Mouse (Mus musculus) right cerebral cortex, postnatal 4 days (tissue): ENCODE results near the gene Tmem121.
A peak's percentile ranks its signal among the peaks of the same experiment; 100 is the strongest.

Source experiments
- DNase-seq: peaks from one replicate; pipeline ENCODE4 v3.0.0-alpha.2; 2022

Tmem121 gene

DNA sequence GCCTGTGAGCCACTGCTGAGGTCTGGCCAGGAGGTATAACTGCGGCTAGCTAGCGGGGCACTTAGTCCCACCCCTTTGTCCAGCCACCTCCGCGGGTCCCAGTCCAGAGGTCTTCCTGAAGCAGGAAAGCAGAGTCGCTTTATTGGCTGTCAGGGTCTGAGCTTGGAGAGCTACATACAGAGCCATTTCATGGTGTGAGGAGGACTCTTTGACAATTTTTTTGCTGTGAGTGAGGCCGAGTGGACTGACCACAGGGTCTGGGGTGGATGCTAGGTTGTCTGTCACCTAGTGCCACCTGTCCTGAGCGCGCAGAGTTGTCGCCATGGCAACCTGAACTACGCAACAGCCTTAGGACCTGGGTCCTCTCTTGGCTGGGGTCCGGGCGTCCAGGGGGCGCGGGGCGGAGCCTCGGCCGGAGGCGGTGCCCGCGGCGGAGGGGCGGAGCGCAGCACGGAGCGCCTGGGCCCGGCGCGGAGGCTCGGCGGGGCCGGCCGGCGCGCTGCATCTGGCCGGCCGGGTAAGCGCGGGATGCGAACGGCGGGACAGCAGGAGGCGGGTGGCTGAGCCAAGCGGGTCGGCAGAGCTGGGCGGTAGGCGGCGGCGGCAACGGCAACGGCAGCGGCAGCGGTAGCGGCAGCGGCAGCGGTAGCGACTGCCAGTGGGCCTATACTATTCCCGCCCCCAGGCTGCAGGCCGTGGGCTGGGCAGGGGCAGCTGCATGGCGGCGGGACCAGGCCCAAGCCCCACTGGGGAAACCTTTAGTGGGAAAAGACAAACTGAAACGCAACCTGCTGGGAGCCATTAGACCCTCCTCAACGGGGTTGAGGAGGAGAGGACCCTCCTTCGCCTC lies at the start of gene Tmem121:
Gene Tmem121 (plus strand): TSS at position 489 of the 850 bp plus-strand sequence.
- peak; percentile 57 for DNase-seq

DNA sequence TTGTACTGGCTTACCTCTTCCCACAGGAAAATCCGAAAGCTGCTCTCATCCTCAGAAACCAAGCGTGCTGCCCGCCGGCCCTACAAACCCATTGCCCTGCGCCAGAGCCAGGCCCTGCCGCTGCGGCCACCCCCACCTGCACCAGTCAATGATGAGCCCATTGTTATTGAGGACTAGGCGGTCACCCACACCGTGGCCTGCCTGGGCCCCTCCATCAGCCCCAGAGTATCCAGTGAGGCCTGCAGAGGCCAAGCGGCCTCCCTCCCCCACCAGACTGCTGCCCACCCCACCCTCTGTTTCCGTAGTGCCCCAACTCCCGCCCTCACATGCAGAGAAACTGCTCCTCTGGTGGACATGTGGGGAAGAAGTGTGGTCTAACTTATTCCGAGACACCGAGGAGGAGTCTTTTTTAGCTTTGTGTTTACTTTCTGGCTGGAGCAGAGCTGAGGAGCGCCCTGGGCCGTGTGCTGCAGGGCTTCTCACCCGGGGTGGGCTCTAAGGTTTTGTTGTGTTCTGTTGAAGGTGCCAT lies 49.2 kb upstream of the Tmem121 start:
- no peak for DNase-seq

GRCm38 (mm10) chr12:113137260-113138213 lies 48.2 kb upstream of the Tmem121 start:
- DNase-seq: no peak

GRCm38 (mm10) chr12:113138291-113138690 lies 47.4 kb upstream of the Tmem121 start:
- DNase-seq: no peak

- peak; percentile 57 for DNase-seq
These were observed 46.5 kb upstream of the Tmem121 start for GRCm38 (mm10) chr12:113138901-113139864.

DNA sequence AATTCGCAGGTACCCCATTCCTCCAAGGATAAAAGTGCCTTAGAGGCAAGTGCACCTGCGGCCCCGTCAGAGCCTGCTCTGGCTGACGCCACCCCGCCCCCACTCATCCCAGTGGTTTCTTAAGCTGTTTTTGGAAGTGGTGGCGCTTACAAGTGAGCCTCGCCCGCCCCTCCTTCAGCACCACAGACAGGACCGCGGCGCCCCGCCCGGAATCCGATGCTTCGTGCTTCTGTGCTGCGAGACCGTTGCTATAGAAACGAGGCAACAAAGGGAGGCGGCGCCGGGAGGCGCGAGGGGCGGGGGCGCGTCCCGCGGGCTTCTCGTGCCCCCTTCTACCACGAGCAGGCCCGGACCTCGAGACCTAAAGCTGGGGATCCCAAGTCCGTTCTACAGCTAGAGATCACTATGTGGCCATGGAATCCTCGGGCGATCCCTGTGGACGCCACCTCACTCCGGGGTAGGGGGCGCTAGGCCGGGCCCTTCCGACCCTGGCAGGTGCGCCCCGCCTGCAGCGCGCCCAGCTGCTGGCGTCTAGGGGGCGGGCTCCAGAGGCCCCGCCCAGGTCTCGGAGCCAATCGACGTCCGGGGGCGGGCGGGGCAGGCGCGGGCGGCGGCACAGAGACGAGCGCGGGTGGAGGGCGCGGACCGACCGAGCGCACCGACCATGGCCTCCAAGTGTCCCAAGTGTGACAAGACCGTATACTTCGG lies 45.7 kb upstream of the Tmem121 start, which contains the start of gene Crip2:
Gene Crip2 (plus strand): TSS at position 329 of the 708 bp plus-strand sequence.
- DNase-seq: peak; percentile 88

DNA sequence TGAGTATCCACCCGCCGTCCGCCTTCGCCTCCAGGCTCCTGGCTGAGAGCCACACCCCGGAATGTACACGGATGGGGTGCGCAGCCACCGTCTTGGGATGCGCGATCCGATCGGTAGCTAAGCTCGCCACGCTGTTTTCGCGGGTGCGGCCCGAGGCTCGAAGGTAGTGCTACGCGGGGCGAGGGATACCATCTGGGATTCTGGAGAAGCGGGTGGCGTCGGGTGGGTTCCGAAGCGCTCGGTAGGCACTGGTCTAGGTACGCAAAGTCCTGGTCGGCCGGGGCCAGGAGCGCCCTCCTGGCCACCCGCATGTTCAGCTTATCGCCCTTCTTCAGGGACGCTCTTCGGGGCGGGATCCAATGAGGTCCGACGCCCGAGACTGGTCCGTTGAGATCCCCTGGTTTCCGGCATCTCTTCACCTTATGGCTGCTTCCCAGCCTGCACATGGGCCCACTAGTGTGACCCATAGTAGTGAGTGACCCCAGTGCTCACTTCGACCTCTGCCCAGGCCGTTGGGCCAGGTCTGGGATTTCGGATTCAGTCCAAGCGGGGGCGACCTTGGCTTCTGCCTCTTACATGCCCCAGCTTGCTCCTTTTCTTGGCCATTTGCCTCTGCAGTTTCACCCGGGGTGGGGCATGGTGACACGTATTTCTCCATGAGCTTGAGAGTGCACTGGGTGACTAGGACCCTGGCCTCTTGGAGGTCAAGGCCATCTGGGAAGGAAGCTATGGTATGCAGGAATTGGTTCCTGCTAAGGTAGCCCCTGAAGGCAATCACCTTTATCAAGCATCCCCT lies 44.9 kb upstream of the Tmem121 start:
- DNase-seq: no peak

DNA sequence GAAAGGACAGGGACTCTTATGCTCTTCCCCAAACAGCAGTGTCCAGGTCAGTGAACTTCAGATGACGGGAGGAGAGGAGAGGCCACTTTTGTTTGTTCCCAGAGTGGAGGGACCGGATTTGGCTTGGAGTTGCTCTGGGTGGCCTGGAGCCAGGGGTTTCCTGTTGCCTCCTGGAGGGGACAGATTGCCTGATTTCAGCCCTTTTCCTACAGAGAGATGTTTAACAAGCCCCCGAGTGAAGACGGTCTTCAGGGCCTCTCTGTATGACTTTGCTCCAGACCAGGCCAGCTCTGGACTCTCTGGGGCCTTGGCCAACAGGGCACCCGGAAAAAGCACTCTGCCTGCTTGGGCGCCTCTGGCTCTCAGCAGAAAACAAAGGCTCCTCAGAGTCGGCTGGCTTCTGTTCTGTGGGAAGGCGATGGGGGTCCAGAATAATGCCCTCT lies 44.2 kb upstream of the Tmem121 start:
- DNase-seq: peak; percentile 52

DNA sequence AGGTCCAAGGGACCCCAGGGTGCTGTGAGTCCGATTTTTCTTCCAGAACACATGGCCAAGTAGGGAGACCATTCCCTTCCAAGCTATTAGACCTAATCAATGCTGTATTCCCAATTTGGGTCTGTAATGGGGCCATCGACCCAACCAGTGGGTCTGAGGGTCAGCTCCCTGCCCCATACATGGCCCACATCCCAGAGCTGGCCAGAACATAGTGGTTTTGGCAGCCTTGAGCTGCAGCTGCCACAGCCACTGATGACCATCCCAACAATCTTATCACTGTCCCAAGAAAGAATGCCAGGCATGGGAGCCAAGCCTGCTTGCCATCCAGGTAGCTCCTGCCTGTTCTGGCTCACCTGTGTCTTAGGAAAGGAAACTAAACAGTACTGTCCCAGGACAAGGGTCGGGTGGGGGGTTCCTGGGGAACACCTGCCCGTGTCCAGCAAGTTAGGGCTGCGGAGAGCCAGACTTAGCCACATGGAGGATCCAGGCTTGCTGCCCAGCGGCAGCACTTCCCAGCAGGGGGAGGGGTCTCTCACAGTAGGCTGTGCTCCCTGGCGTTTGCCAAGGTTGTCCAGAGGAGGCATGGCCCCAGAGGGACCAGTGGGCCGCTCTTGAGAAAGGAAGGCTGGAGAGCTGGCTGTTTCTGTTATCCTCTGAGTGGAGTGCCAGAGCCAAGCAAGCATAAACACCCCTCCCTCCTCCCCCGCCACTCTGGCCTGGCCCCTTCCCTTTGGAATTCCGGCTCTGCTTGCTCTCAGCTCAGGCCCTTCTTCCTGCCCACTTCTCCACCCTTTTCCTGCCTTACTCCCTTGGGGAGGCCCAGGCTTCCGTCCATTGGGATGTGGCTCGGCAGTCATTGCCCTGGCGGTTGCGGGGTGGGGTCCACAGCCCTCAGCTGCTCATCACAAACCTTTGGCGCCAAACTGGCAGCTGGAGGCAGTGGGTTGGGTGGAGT lies 43.4 kb upstream of the Tmem121 start:
- DNase-seq: peak; percentile 58

- no peak for DNase-seq
These were observed 42.6 kb upstream of the Tmem121 start for GRCm38 (mm10) chr12:113143164-113143563.

DNA sequence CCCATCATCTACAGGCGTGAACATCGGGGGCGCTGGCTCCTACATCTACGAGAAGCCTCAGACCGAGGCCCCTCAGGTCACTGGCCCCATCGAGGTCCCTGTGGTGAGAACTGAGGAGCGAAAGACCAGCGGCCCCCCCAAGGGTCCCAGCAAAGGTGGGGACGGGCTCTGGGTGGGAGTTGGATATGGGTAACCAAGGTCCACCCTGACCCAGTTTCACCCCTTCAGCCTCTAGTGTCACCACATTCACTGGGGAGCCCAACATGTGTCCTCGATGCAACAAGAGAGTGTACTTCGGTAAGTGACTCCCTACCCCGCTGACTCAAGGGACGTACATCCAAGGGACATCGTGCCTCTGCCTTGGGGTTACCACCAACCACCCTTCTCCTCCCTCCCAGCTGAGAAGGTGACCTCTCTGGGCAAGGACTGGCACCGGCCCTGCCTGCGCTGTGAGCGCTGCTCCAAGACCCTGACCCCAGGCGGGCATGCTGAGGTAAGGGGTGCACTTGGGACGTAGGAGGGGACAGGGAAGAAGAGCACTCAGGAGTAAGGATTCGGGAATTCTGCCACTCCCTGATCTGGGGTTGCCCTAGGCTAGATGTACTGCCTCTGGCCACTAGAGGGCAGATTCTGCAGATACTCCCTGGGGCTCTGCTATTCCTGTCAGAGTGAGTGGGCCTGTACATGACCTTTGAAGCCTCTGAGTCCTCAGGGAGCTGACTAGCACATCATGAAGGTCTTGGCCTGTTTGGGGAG lies 41.6 kb upstream of the Tmem121 start:
- no peak for DNase-seq

DNA sequence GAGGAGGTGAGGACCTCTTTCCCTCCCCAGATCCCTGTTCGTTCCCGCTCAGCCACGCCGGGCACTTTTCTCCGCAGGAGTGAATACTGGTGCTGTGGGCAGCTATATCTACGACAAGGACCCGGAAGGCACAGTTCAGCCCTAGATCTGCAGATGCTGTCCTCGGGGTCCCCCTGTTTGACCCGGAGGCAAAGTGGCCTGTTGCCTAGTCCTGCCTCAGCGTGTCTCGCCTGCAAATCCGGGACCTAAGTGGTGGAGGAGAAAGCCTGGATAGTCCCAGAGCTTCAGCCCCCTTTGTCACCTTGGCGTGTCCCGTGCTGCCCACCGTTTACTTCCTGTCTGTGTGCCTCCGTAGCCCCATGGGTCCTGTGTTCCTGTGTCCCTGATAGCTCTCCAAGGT lies 40.8 kb upstream of the Tmem121 start:
- no peak for DNase-seq

DNA sequence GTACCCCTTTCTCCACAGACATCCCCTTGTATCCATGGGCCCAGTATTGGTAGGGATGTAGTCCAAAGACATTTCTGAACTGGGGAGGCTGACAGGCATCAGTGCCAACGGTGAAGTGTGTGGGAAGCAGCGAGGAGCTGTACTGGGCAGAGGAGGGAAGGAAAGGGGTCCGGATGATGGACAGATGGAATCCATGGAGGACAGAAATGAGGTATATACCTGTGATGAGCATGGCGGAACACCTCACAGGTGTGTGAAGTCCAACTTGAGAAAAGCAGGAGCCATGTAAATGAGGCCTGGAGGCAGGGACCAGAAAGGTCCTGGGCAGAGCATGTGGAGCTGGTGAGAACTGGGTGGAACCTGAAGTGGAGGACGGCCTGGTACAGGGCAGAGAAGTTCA lies 40.1 kb upstream of the Tmem121 start:
- DNase-seq: no peak

- DNase-seq: peak; percentile 84
These were observed 39.3 kb upstream of the Tmem121 start, which contains the start of gene Crip1 for GRCm38 (mm10) chr12:113146112-113147057. Gene Crip1, plus strand, starts transcription at chr12:113146316.

GRCm38 (mm10) chr12:113147481-113147880 lies 38.2 kb upstream of the Tmem121 start:
- no peak for DNase-seq

GRCm38 (mm10) chr12:113148381-113149035 lies 37.2 kb upstream of the Tmem121 start:
- DNase-seq: no peak

GRCm38 (mm10) chr12:113149341-113149740 lies 36.4 kb upstream of the Tmem121 start:
- DNase-seq: no peak
